ENCODE assay signal across 8 mouse cellular contexts in genomic region chr9:20643781-20644180, GRCm38 (mm10). TPM values are rescaled to one million over a fixed set of nuclear protein-coding genes. Genes with fewer than 3 reads are reported as not detected.
A peak's percentile ranks its signal among the peaks of the same experiment; 100 is the strongest.
DNase-seq lines count a peak whose midpoint lies in the region; ATAC-seq and TF ChIP-seq lines count a peak whose summit lies in the region.

No protein-coding gene starts in this region.

- no peaks in the 10 kb centered on the region for H3K9me3 ChIP-seq in kidney, embryonic 16.5 days (ENCODE audit: low read length)
- H3K9me3 ChIP-seq in MEL (replicated peaks; ENCODE audit: insufficient read depth, low read length), result no peaks in the 10 kb centered on the region
- no peaks in the 10 kb centered on the region for H3K9me3 ChIP-seq in hindbrain, embryonic 11.5 days (ENCODE audit: control insufficient read depth, low read length)
- no peaks in the 10 kb centered on the region for H3K9me3 ChIP-seq in midbrain, embryonic 12.5 days

- ATAC-seq in kidney, embryonic 16.5 days (ENCODE audit: low FRiP score, low TSS enrichment), result no peak
- no peak for ATAC-seq in hindbrain, embryonic 11.5 days (ENCODE audit: low FRiP score)
- ATAC-seq in midbrain, embryonic 12.5 days (ENCODE audit: low FRiP score, low read depth), result no peak
- no peak for ATAC-seq in cerebellum, adult (ENCODE audit: insufficient number of reproducible peaks, low FRiP score, low TSS enrichment)

- H3K4me1 ChIP-seq in kidney, embryonic 16.5 days (ENCODE audit: insufficient read depth, low read length), result peaks cover 25% of the 10 kb centered on the region
- H3K4me1 ChIP-seq in MEL (ENCODE audit: control insufficient read depth in 1 of 2, insufficient read depth in 2 of 2, low read length in 2 of 2), result peaks cover 3 to 16% of the 10 kb centered on the region in 2 experiments
- peaks cover 2% of the 10 kb centered on the region; the same call in 1 of the 2 replicates for H3K4me1 ChIP-seq in hindbrain, embryonic 11.5 days (replicated peaks; ENCODE audit: control insufficient read depth, insufficient read depth, low read length)
- peaks cover 34% of the 10 kb centered on the region for H3K4me1 ChIP-seq in midbrain, embryonic 12.5 days

- peak overlapping the region; percentile 94 for H3K4me3 ChIP-seq in kidney, embryonic 16.5 days (ENCODE audit: low read length)
- peak overlapping the region; percentile 83 to 93 for H3K4me3 ChIP-seq in MEL (ENCODE audit: control insufficient read depth in 1 of 2, insufficient read depth in 1 of 2, low read depth in 2 of 2, low read length in 2 of 2)
- peak overlapping the region; percentile 83 for H3K4me3 ChIP-seq in hindbrain, embryonic 11.5 days (ENCODE audit: low read depth, low read length)
- peak overlapping the region; percentile 81 for H3K4me3 ChIP-seq in midbrain, embryonic 12.5 days

- no peak for TF ChIP-seq POLR2A in MEL (IDR thresholded peaks at IDR 0.05; ENCODE audit: control insufficient read depth in 1 of 2, insufficient read depth in 1 of 2, low read depth in 1 of 2, low read length in 2 of 2, poor library complexity in 1 of 2)

- TF ChIP-seq RAD21 in MEL (IDR thresholded peaks at IDR 0.05; ENCODE audit: low read depth, low read length), result no peak

- no peak for TF ChIP-seq CTCF in MEL (IDR thresholded peaks at IDR 0.05 in 2 of 3, conservative IDR thresholded peaks at IDR 0.05 in 1 of 3; ENCODE audit: control insufficient read depth in 1 of 3, insufficient read depth in 1 of 3, low read depth in 2 of 3, low read length in 3 of 3, poor library complexity in 1 of 3, severe bottlenecking in 1 of 3)

- H3K79me2 ChIP-seq in MEL (ENCODE audit: control insufficient read depth, insufficient read depth, low read length, poor library complexity), result peaks cover 66% of the 10 kb centered on the region

- H3K9ac ChIP-seq in kidney, embryonic 16.5 days (replicated peaks; ENCODE audit: low read length), result peak overlapping the region; percentile 87
- peak overlapping the region; percentile 80 for H3K9ac ChIP-seq in MEL (ENCODE audit: control insufficient read depth, low read depth, low read length, poor library complexity, severe bottlenecking)
- peak overlapping the region; percentile 49 for H3K9ac ChIP-seq in hindbrain, embryonic 11.5 days (ENCODE audit: low read depth, low read length)
- peak overlapping the region; percentile 86 for H3K9ac ChIP-seq in midbrain, embryonic 12.5 days (replicated peaks)

- H3K4me2 ChIP-seq in kidney, embryonic 16.5 days (replicated peaks; ENCODE audit: low read depth, low read length), result peak overlapping the region; percentile 99
- peak overlapping the region; percentile 97 for H3K4me2 ChIP-seq in hindbrain, embryonic 11.5 days (replicated peaks; ENCODE audit: low read depth, low read length)
- peak overlapping the region; percentile 98 for H3K4me2 ChIP-seq in midbrain, embryonic 12.5 days (replicated peaks)

- peaks cover 16% of the 10 kb centered on the region for H3K36me3 ChIP-seq in kidney, embryonic 16.5 days (ENCODE audit: insufficient read depth, low read length)
- H3K36me3 ChIP-seq in MEL (ENCODE audit: control insufficient read depth in 1 of 2, insufficient read depth in 2 of 2, low read length in 2 of 2), result peaks cover 10 to 24% of the 10 kb centered on the region in 2 experiments
- H3K36me3 ChIP-seq in hindbrain, embryonic 11.5 days (ENCODE audit: control insufficient read depth, insufficient read depth, low read length), result no peaks in the 10 kb centered on the region; the same call in 1 of the 2 replicates
- H3K36me3 ChIP-seq in midbrain, embryonic 12.5 days, result peaks cover 29% of the 10 kb centered on the region

- no peak for DNase-seq in kidney, postnatal 36 days
- DNase-seq in MEL (ENCODE audit: low read depth, low spot score), result peak; percentile 66
- DNase-seq in hindbrain, embryonic 11.5 days (ENCODE audit: low spot score), result peak; percentile 19
- no peak for DNase-seq in cerebellum, postnatal 4 days (ENCODE audit: low spot score in 2 of 2)
- DNase-seq in layer of hippocampus, adult 9-11 months, result no peak

- no peak for TF ChIP-seq EP300 in MEL (IDR thresholded peaks at IDR 0.05; ENCODE audit: low read depth in 1 of 2, low read length in 2 of 2)

- no peaks in the 10 kb centered on the region for H3K27me3 ChIP-seq in kidney, embryonic 16.5 days (ENCODE audit: insufficient read depth, low read length)
- H3K27me3 ChIP-seq in MEL (ENCODE audit: control insufficient read depth in 1 of 2, insufficient read depth in 2 of 2, low read length in 2 of 2), result no peaks in the 10 kb centered on the region
- no peaks in the 10 kb centered on the region for H3K27me3 ChIP-seq in hindbrain, embryonic 11.5 days (ENCODE audit: control insufficient read depth, insufficient read depth, low read length)
- no peaks in the 10 kb centered on the region for H3K27me3 ChIP-seq in midbrain, embryonic 12.5 days

- 5% methylated on average over 13 of the region's 13 CpGs for WGBS in kidney, embryonic 16.5 days
- 14% methylated on average over 13 of the region's 13 CpGs for WGBS in hindbrain, embryonic 11.5 days
- 13% methylated on average over 13 of the region's 13 CpGs for WGBS in midbrain, embryonic 12.5 days

- H3K27ac ChIP-seq in kidney, embryonic 16.5 days (ENCODE audit: low read length), result peak overlapping the region; percentile 97
- H3K27ac ChIP-seq in MEL (ENCODE audit: control insufficient read depth, low read depth, low read length), result peak overlapping the region; percentile 83
- H3K27ac ChIP-seq in hindbrain, embryonic 11.5 days (ENCODE audit: low read depth, low read length), result 0 out of 2 replicates have a peak overlapping the region, but pooled peaks have one; percentile 92
- peak overlapping the region; percentile 93 for H3K27ac ChIP-seq in midbrain, embryonic 12.5 days (replicated peaks)

TF ChIP-seq in MEL, 35 proteins besides CTCF, POLR2A, EP300 and RAD21:
- no peak for TF ChIP-seq RCOR1 (IDR thresholded peaks at IDR 0.05; ENCODE audit: low read depth, low read length)
- no peak for TF ChIP-seq TBP (IDR thresholded peaks at IDR 0.05; ENCODE audit: low read depth, low read length)
- no peak for TF ChIP-seq BHLHE40 (IDR thresholded peaks at IDR 0.05; ENCODE audit: borderline replicate concordance, low read depth, low read length)
- TF ChIP-seq MYC (IDR thresholded peaks at IDR 0.05; ENCODE audit: low read depth, low read length), result no peak
- TF ChIP-seq MEF2A (IDR thresholded peaks at IDR 0.05; ENCODE audit: extremely low read depth, insufficient replicate concordance, low read depth, low read length, poor library complexity, severe bottlenecking), result no peak
- no peak for TF ChIP-seq GABPA (IDR thresholded peaks at IDR 0.05; ENCODE audit: low read depth, low read length)
TF ChIP-seq in MEL: peak in this region for 0.

RNA-seq across cellular contexts. Expression of gene Fbxl12, which starts 0.8 kb away (rescaled TPM):
- 20.5 and 24.5 TPM in 2 replicates for polyA plus RNA-seq in kidney, embryonic 16.5 days (2015; fragmentation: Nextera tagmentation; extraction: Ambion mirVana)
- total RNA-seq in MEL (2012; rRNA removed), result 14.9 and 16.4 TPM in 2 replicates
- 10 to 100 TPM in 1 of 2 experiments, not detected in 1; 44.0 TPM for polyA plus RNA-seq in MEL (2012; ENCODE audit: insufficient read depth in 1 of 2, insufficient read length in 2 of 2, low read depth in 1 of 2, low replicate concordance in 2 of 2, missing spikeins in 1 of 2)
- 12.6 and 14.3 TPM in 2 replicates for polyA plus RNA-seq in hindbrain, embryonic 11.5 days (2014; fragmentation: Nextera tagmentation; extraction: Ambion mirVana)
- 19.2 and 20.5 TPM in 2 replicates for polyA plus RNA-seq in midbrain, embryonic 12.5 days (2016; fragmentation: Nextera tagmentation; extraction: Ambion mirVana)

RNA-seq across cellular contexts. Expression of gene Ubl5, which starts 1.1 kb away (rescaled TPM):
- polyA plus RNA-seq in kidney, embryonic 16.5 days (2015; fragmentation: Nextera tagmentation; extraction: Ambion mirVana), result 331 and 349 TPM in 2 replicates
- 867 and 1,103 TPM in 2 replicates for total RNA-seq in MEL (2012; rRNA removed)
- 100 to 1,000 TPM in 1 of 2 experiments, not detected in 1; 850 TPM for polyA plus RNA-seq in MEL (2012; ENCODE audit: insufficient read depth in 1 of 2, insufficient read length in 2 of 2, low read depth in 1 of 2, low replicate concordance in 2 of 2, missing spikeins in 1 of 2)
- polyA plus RNA-seq in hindbrain, embryonic 11.5 days (2014; fragmentation: Nextera tagmentation; extraction: Ambion mirVana), result 448 and 456 TPM in 2 replicates
- 463 and 492 TPM in 2 replicates for polyA plus RNA-seq in midbrain, embryonic 12.5 days (2016; fragmentation: Nextera tagmentation; extraction: Ambion mirVana)

RNA-seq across cellular contexts. Expression of gene Pin1, which starts 8.1 kb away (rescaled TPM):
- 55.8 and 61.2 TPM in 2 replicates for polyA plus RNA-seq in kidney, embryonic 16.5 days (2015; fragmentation: Nextera tagmentation; extraction: Ambion mirVana)
- 179 and 202 TPM in 2 replicates for total RNA-seq in MEL (2012; rRNA removed)
- 100 to 1,000 TPM; 136 to 201 TPM for polyA plus RNA-seq in MEL (2012; ENCODE audit: insufficient read depth in 1 of 2, insufficient read length in 2 of 2, low read depth in 1 of 2, low replicate concordance in 2 of 2, missing spikeins in 1 of 2)
- 65.2 and 65.9 TPM in 2 replicates for polyA plus RNA-seq in hindbrain, embryonic 11.5 days (2014; fragmentation: Nextera tagmentation; extraction: Ambion mirVana)
- polyA plus RNA-seq in midbrain, embryonic 12.5 days (2016; fragmentation: Nextera tagmentation; extraction: Ambion mirVana), result 54.6 and 54.8 TPM in 2 replicates

Comparison
In these comparisons a context has a peak if more than half of its experiments do, and no peak if none do; other contexts are left out.
1. DNase-seq: peak in MEL (single experiment) and hindbrain, embryonic 11.5 days (single experiment); none in kidney, postnatal 36 days (0 of 2), cerebellum, postnatal 4 days (0 of 2) and layer of hippocampus, adult 9-11 months (single experiment).
2. Peak in every context shown above with its lines, with median percentiles within 50 percentile points of each other: H3K27ac ChIP-seq, H3K4me2 ChIP-seq, H3K4me3 ChIP-seq and H3K9ac ChIP-seq.